Mouse (Mus musculus) hindbrain, embryonic 14.5 days (tissue): ENCODE measurements around the gene Cbx6. TPM values are rescaled to one million over a fixed set of nuclear protein-coding genes. Genes with fewer than 3 reads are reported as not detected.

ENCODE experiments used
- ATAC-seq: fragments of 200-750 bp; cut with Nextera tagmentation; 2 replicates; pipeline ENCODE4 v1.8.0; 2017; ENCODE audit warnings: moderate number of reproducible peaks, mild to moderate bottlenecking, moderate TSS enrichment, moderate library complexity; ENCODE audit not compliant: low FRiP score
- DNase-seq: peaks from one replicate; pipeline ENCODE4 v3.0.0-alpha.2; 2015; ENCODE audit warnings: low spot score
- H3K27ac ChIP-seq: fragments of 300-500 bp; sonication (generic); 2 replicates; pipeline ENCODE4 v1.5.1; 2014; ENCODE audit warnings: mild to moderate bottlenecking, moderate library complexity
- H3K27me3 ChIP-seq: fragments of 300-500 bp; sonication (generic); 2 replicates; pipeline ENCODE4 v1.6.1; 2014; ENCODE audit warnings: mild to moderate bottlenecking, low read length, mixed read lengths; ENCODE audit not compliant: control insufficient read depth, insufficient read depth
- H3K36me3 ChIP-seq: fragments of 300-500 bp; sonication (generic); replicated peaks from 2 replicates; pipeline ENCODE4 v1.6.1; 2014; ENCODE audit not compliant: control insufficient read depth, insufficient read depth
- H3K4me1 ChIP-seq: fragments of 300-500 bp; sonication (generic); replicated peaks from 2 replicates; pipeline ENCODE4 v1.6.1; 2014; ENCODE audit warnings: antibody characterized with exemption, low read length, mixed read lengths; ENCODE audit not compliant: control insufficient read depth, insufficient read depth
- H3K4me2 ChIP-seq: fragments of 300-500 bp; sonication (generic); replicated peaks from 2 replicates; pipeline ENCODE4 v1.6.1; 2014; ENCODE audit warnings: mild to moderate bottlenecking, moderate library complexity
- H3K4me3 ChIP-seq: fragments of 300-500 bp; sonication (generic); replicated peaks from 2 replicates; pipeline ENCODE4 v1.5.1; 2014; ENCODE audit warnings: mild to moderate bottlenecking, low read length
- H3K9ac ChIP-seq: fragments of 300-500 bp; sonication (generic); 2 replicates; pipeline ENCODE4 v1.6.1; 2014
- H3K9me3 ChIP-seq: fragments of 300-500 bp; sonication (generic); 2 replicates; pipeline ENCODE4 v1.6.1; 2016; ENCODE audit warnings: low read length; ENCODE audit not compliant: control insufficient read depth
- WGBS: fragments of 180-500 bp; shearing (Covaris S2); extraction: QIAGEN DNeasy Blood & Tissue Kit; methylation state at CpG from one replicate; pipeline ENCODE4 v1.1.7; 2014; 5-methylcytosine and 5-hydroxymethylcytosine counted together
- polyA plus RNA-seq: library from polyadenylated mRNA; unstranded; fragments of >200 nt; fragmentation: Nextera tagmentation; extraction: Ambion mirVana; gene quantifications from 2 replicates; pipeline ENCODE4 v1.2.1, GENCODE M21; 2014

The Cbx6 gene
- polyA plus RNA-seq, 1 experiment from 2014 or later, result 39.8 TPM

DNA sequence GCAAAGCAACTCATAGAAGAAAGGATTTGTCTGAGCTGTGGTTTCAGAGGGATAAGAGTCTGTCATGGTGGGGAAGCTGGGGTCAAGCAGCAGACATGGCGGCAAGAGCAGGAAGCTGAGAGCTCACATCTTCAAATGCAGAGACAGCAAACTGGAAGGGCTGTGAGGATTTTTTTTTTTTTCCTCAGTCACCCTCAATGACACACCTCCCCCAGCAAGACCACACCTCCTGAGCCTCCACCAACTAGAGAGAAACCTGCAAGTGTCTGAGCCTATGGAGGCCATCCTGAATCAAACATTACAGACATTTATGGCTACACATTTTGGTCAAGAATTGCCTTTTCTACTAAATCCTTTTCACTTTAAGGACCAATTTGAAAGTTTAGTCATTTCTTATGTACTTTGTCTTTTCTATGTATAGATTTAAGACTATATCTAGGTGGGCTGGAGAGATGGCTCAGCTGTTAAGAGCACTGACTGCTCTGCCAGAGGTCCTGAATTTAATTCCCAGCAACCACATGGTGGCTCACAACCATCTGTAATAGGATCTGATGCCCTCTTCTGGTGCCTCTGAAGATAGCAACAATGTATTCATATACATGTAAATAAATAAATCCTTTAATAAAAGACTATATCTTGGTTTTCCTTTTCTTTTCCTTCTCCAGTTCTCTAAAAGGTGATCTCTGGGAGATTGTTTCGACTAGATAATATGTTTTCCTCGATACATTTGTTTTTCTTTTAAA is 32.9 kb upstream of the Cbx6 start:
- Histone ChIP-seq H3K4me1 (no peaks in the 10 kb centered on the region), H3K9me3 (no peaks in the 10 kb centered on the region), H3K9ac (no peak overlapping the region), H3K27me3 (no peaks in the 10 kb centered on the region), H3K4me3 (no peak overlapping the region), H3K4me2 (no peak overlapping the region), H3K36me3 (no peaks in the 10 kb centered on the region), H3K27ac (no peak overlapping the region)
- 89% methylated on average over 3 of the region's 3 CpGs for WGBS
- ATAC-seq (no peak), DNase-seq (no peak)

DNA sequence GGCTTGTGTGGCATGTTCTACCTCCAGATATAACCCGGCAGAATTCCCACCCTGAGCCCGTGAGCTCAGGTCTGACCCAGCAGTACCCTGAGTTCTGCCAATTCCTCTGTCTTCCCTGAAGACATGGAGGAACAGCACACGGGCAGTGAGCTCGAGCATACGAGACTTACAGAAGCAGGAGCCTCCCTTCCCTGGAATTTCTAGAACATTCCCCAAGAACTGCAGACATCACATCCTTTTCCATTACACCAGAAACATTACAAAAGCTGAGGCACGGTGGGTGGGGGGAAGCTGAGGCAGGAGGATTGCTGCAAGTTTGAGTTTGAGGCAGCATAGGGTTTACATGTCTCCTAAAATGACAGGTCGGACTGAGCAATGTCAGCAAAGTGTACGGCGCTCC is 25.3 kb upstream of the Cbx6 start:
- Histone ChIP-seq H3K9me3 (no peaks in the 10 kb centered on the region), H3K4me2 (no peak overlapping the region), H3K27me3 (no peaks in the 10 kb centered on the region), H3K9ac (no peak overlapping the region), H3K27ac (no peak overlapping the region), H3K36me3 (no peaks in the 10 kb centered on the region), H3K4me3 (no peak overlapping the region), H3K4me1 (no peaks in the 10 kb centered on the region)
- DNase-seq (no peak), ATAC-seq (no peak)
- WGBS, result 91% methylated on average over 9 of the region's 9 CpGs

DNA sequence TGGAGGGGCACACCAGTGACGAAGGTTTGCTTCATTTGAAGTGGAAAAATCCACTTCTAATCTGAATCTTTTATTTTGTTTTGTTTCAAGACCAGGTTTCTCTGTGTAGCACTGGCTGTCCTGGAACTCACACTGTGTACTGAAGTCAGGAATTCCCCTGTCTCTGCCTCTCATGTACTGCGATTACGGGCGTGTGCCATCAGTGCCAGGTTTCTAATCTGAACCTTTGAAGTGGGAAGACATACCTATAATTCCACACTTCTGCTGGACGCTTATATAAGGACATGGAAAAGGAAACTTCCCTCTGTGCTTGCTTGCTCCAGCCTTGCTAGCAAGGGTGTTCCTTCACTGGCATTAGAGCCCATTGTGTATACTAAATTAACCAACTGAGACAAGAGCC is 24.5 kb upstream of the Cbx6 start:
- H3K4me2 ChIP-seq, result no peak overlapping the region
- no peak overlapping the region for H3K27ac ChIP-seq
- no peak overlapping the region for H3K9ac ChIP-seq
- no peaks in the 10 kb centered on the region for H3K9me3 ChIP-seq
- no peaks in the 10 kb centered on the region for H3K4me1 ChIP-seq
- DNase-seq (no peak), ATAC-seq (no peak)
- no peaks in the 10 kb centered on the region for H3K36me3 ChIP-seq
- H3K4me3 ChIP-seq, result no peak overlapping the region
- WGBS, result 89% methylated on average over 5 of the region's 5 CpGs
- H3K27me3 ChIP-seq, result no peaks in the 10 kb centered on the region

DNA sequence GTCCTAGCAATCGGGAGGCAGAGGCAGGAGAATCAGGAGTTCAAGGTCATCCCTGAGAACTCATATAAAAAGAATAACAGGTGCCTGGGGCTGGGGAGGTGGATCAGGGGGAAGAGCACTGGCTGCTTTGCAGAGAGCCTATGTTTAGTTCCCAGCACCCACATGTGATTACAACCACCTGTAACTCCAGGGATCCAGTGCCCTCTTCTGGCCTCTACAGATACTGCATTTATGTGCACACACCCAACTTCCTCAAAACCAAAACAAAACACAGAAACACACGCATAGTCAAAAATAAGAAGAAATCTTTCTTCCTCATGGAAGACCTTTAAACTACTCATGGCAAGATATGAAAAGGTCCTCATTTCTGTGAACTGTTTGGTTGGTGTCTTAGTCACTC is 15.7 kb upstream of the Cbx6 start:
- Histone ChIP-seq H3K27ac (no peak overlapping the region), H3K4me3 (no peak overlapping the region), H3K9me3 (no peaks in the 10 kb centered on the region), H3K4me2 (no peak overlapping the region), H3K36me3 (no peaks in the 10 kb centered on the region), H3K27me3 (no peaks in the 10 kb centered on the region), H3K4me1 (0 out of 2 replicates have a peak, but pooled peaks cover 3% of the 10 kb centered on the region), H3K9ac (no peak overlapping the region)
- DNase-seq, result no peak
- ATAC-seq, result no peak
- 100% methylated on average over 2 of the region's 2 CpGs for WGBS

DNA sequence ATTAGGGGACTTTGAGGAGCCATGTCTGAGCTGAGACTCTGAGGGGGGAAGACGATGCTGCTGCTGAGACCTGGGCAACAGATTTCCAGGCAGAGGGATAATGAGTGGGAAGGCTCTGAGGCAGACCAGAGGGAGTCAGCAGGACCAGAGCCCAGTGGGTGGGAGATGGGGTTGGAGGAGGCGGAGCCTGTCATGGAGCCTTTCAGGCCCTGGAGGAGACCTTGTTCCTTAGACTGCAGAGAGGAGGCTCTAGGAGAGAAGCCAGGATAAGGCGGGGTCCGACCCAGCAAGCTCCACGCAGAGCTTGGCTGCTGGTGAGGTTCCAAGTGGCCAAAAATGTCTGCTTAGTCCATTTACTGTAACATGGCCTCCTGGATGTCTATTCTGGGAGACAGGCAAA is 12.6 kb upstream of the Cbx6 start:
- H3K4me1 ChIP-seq, result 0 out of 2 replicates have a peak, but pooled peaks cover 3% of the 10 kb centered on the region
- H3K9me3 ChIP-seq, result no peaks in the 10 kb centered on the region
- H3K9ac ChIP-seq, result no peak overlapping the region
- ATAC-seq (no peak), DNase-seq (no peak)
- H3K36me3 ChIP-seq, result no peaks in the 10 kb centered on the region
- WGBS, result 21% methylated on average over 5 of the region's 5 CpGs
- H3K4me2 ChIP-seq, result no peak overlapping the region
- H3K4me3 ChIP-seq, result no peak overlapping the region
- H3K27ac ChIP-seq, result 0 out of 2 replicates have a peak overlapping the region, but pooled peaks have one; percentile 32
- no peaks in the 10 kb centered on the region for H3K27me3 ChIP-seq

DNA sequence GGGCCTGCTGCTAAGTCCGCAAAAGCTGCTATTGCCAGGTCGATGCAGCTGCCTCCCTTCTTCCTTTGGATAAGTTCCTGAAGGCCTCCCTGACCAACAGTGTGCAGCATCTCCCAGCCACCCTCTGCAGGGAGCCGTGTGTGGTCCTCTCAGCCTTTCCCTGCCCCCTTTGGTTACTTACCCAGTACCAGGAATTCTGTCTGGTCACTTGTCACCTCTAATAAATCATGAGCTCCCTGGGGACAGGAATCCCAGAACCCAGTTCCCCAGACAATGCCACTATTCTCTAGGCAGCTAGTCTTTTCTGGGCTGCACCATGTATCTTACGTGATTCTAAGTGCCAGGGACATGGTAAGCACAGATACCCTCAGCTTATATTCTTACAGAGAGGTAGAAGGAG is 11.5 kb upstream of the Cbx6 start:
- Histone ChIP-seq H3K36me3 (no peaks in the 10 kb centered on the region), H3K4me2 (no peak overlapping the region), H3K4me1 (0 out of 2 replicates have a peak, but pooled peaks cover 3% of the 10 kb centered on the region), H3K27me3 (no peaks in the 10 kb centered on the region), H3K4me3 (no peak overlapping the region), H3K27ac (no peak overlapping the region), H3K9me3 (no peaks in the 10 kb centered on the region), H3K9ac (no peak overlapping the region)
- DNase-seq (no peak), ATAC-seq (no peak)
- 51% methylated on average over 4 of the region's 4 CpGs for WGBS

DNA sequence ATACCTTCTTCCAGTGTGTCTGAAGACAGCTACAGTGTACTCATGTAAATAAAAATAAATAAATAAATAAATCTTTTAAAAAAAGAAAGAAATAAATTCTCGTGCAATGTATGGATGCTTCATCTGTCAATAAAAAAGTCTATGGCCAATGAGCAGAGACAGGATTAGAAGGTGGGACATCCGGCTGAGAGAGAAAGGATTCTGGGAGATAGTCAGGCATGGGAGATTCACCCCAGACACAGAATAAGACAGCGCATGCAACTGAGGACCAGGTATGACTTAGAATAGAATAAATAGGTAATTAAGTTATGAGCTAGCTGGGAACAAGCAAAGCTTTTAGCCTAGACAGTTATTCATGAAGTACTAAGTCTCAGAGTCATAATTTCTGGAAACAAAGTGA is 8.5 kb upstream of the Cbx6 start:
- 82% methylated on average over 3 of the region's 3 CpGs for WGBS
- no peak overlapping the region for H3K27ac ChIP-seq
- H3K4me2 ChIP-seq, result no peak overlapping the region
- H3K36me3 ChIP-seq, result no peaks in the 10 kb centered on the region
- H3K27me3 ChIP-seq, result no peaks in the 10 kb centered on the region
- DNase-seq, result no peak
- H3K9me3 ChIP-seq, result no peaks in the 10 kb centered on the region
- ATAC-seq, result no peak
- H3K9ac ChIP-seq, result no peak overlapping the region
- 0 out of 2 replicates have a peak, but pooled peaks cover 3% of the 10 kb centered on the region for H3K4me1 ChIP-seq
- no peak overlapping the region for H3K4me3 ChIP-seq

DNA sequence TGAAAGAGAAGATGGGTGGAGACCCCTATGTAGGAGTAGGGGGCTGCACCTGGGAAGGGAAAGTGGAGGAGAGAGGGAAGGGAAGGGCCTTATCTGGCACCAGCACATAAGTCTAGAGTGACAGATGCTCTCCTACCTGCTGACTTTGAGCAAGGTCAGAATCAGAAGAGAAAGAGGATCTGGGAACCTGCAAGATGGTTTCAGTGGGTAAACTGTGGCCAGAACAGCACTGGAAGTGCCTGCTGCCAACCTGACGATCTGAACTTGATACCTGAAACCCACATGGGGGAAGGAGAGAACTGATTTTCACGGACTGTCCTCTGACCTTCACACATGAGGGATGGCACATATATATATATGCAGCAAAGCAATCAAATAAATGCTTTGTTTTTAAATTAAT is 5.8 kb upstream of the Cbx6 start:
- peaks cover 7% of the 10 kb centered on the region for H3K4me1 ChIP-seq
- H3K27ac ChIP-seq, result no peak overlapping the region
- H3K9ac ChIP-seq, result no peak overlapping the region
- H3K9me3 ChIP-seq, result no peaks in the 10 kb centered on the region
- H3K4me2 ChIP-seq, result no peak overlapping the region
- ATAC-seq (no peak), DNase-seq (no peak)
- H3K36me3 ChIP-seq, result no peaks in the 10 kb centered on the region
- no peaks in the 10 kb centered on the region for H3K27me3 ChIP-seq
- H3K4me3 ChIP-seq, result no peak overlapping the region
- WGBS, result 72% methylated on average over 2 of the region's 2 CpGs

DNA sequence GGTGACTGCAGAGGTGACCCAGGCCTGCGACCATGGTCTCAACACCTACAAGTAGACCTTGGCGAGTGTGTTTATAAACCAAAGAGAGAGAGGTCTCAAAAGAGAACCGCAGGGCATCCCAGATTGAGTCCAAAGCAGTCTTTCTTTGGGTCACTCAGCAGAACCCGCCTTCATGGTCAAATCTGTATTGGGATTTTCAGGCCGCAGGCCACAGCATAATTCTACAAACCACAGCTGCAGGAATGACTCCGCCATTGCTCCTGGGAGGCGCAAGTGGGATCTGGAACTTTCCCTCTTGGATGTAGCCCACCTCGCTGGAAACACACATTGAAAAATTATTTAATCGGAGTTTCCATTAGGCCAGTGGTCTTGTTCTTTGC is 383 bp upstream of the Cbx6 start:
- peaks cover 13% of the 10 kb centered on the region for H3K36me3 ChIP-seq
- no peaks in the 10 kb centered on the region for H3K27me3 ChIP-seq
- H3K9ac ChIP-seq, result peak overlapping the region; percentile 82
- WGBS, result 44% methylated on average over 8 of the region's 9 CpGs
- H3K9me3 ChIP-seq, result no peaks in the 10 kb centered on the region
- DNase-seq (no peak), ATAC-seq (no peak)
- H3K27ac ChIP-seq, result peak overlapping the region; percentile 95
- H3K4me3 ChIP-seq, result peak overlapping the region; percentile 76
- H3K4me2 ChIP-seq, result peak overlapping the region; percentile 89
- H3K4me1 ChIP-seq, result peaks cover 42% of the 10 kb centered on the region
